In genomic region chr12:66499258-66499657, GRCm38 (mm10) we compare ENCODE assay signal across 16 mouse cellular contexts.
"Had no signal": no experiment of that assay in that cellular context is flagged by ENCODE, and none has a peak within 500 bp of the region (broad histone marks: within the 10 kb centered on the region; RNA-seq: fewer than 3 reads in every experiment).

No protein-coding gene starts in this region.

- H3K9me3 ChIP-seq: limb, embryonic 13.5 days; liver, embryonic 13.5 days; neural tube, embryonic 13.5 days had no signal

- H3K4me1 ChIP-seq: limb, embryonic 13.5 days; liver, embryonic 13.5 days; neural tube, embryonic 13.5 days had no signal

- ATAC-seq: lung, postnatal 0 days had no signal

- H3K36me3 ChIP-seq: limb, embryonic 13.5 days; liver, embryonic 13.5 days; neural tube, embryonic 13.5 days had no signal

- H3K9ac ChIP-seq: limb, embryonic 13.5 days; liver, embryonic 13.5 days; neural tube, embryonic 13.5 days had no signal

- H3K4me2 ChIP-seq: limb, embryonic 13.5 days; liver, embryonic 13.5 days; neural tube, embryonic 13.5 days had no signal

- DNase-seq: kidney, adult 18-20 months; kidney, postnatal 36 days; layer of hippocampus, adult 9-11 months; layer of hippocampus, postnatal 36 days; liver, embryonic 13.5 days; lung, adult 2 months; lung, postnatal 36 days; midbrain, embryonic 14.5 days; retina, postnatal 1 day; right cerebral cortex, postnatal 4 days; spleen, adult 18-20 months; thymus, adult 18-20 months; thymus, postnatal 14 days had no signal

- H3K27me3 ChIP-seq: limb, embryonic 13.5 days; liver, embryonic 13.5 days; neural tube, embryonic 13.5 days had no signal

- H3K4me3 ChIP-seq: limb, embryonic 13.5 days; liver, embryonic 13.5 days; neural tube, embryonic 13.5 days had no signal

- H3K27ac ChIP-seq: limb, embryonic 13.5 days; liver, embryonic 13.5 days; neural tube, embryonic 13.5 days had no signal
